Mouse (Mus musculus) embryonic facial prominence, embryonic 11.5 days (tissue): ENCODE data around the gene Pvalb. TPM values are rescaled to one million over a fixed set of nuclear protein-coding genes. Genes with fewer than 3 reads are reported as not detected.
A peak's percentile ranks its signal among the peaks of the same experiment; 100 is the strongest.

ENCODE experiments used
- ATAC-seq: fragments of 200-750 bp; cut with Nextera tagmentation; replicated peaks from 2 replicates; pipeline ENCODE4 v1.8.0; 2017; ENCODE audit warnings: low read depth; ENCODE audit not compliant: insufficient number of reproducible peaks, low FRiP score, low TSS enrichment
- DNase-seq: peaks from one replicate; pipeline ENCODE4 v3.0.0-alpha.2; 2015; ENCODE audit warnings: low spot score
- H3K27ac ChIP-seq: fragments of 300-500 bp; sonication (generic); replicated peaks from 2 replicates; pipeline ENCODE4 v1.5.1; 2014; ENCODE audit warnings: mild to moderate bottlenecking, low read depth, low read length, control low read depth
- H3K27me3 ChIP-seq: fragments of 300-500 bp; sonication (generic); 2 replicates; pipeline ENCODE4 v1.6.1; 2014; ENCODE audit warnings: mild to moderate bottlenecking, low read length, moderate library complexity, mixed read lengths; ENCODE audit not compliant: control insufficient read depth, insufficient read depth
- H3K36me3 ChIP-seq: fragments of 300-500 bp; sonication (generic); replicated peaks from 2 replicates; pipeline ENCODE4 v1.6.1; 2014; ENCODE audit warnings: low read depth, mild to moderate bottlenecking, low read length, moderate library complexity, mixed read lengths; ENCODE audit not compliant: control insufficient read depth, insufficient read depth
- H3K4me1 ChIP-seq: fragments of 300-500 bp; sonication (generic); 2 replicates; pipeline ENCODE4 v1.6.1; 2014; ENCODE audit warnings: low read length, mixed read lengths; ENCODE audit not compliant: control insufficient read depth, insufficient read depth
- H3K4me2 ChIP-seq: fragments of 300-500 bp; sonication (generic); 2 replicates; pipeline ENCODE4 v1.6.1; 2014; ENCODE audit warnings: low read depth, mild to moderate bottlenecking, control low read depth, low read length, moderate library complexity
- H3K4me3 ChIP-seq: fragments of 300-500 bp; sonication (generic); 2 replicates; pipeline ENCODE4 v1.5.1; 2014; ENCODE audit warnings: low read depth, low read length, control low read depth
- H3K9ac ChIP-seq: fragments of 300-500 bp; sonication (generic); replicated peaks from 2 replicates; pipeline ENCODE4 v1.6.1; 2014; ENCODE audit warnings: mild to moderate bottlenecking, control low read depth, low read length
- H3K9me3 ChIP-seq: fragments of 300-500 bp; sonication (generic); replicated peaks from 2 replicates; pipeline ENCODE4 v1.6.1; 2016; ENCODE audit warnings: mild to moderate bottlenecking, low read length, inconsistent platforms, mixed read lengths; ENCODE audit not compliant: control insufficient read depth
- WGBS: fragments of 180-500 bp; shearing (Covaris S2); extraction: QIAGEN DNeasy Blood & Tissue Kit; methylation state at CpG from one replicate; pipeline ENCODE4 v1.1.7; 2014; 5-methylcytosine and 5-hydroxymethylcytosine counted together
- polyA plus RNA-seq: library from polyadenylated mRNA; unstranded; fragments of >200 nt; fragmentation: Nextera tagmentation; extraction: Ambion mirVana; gene quantifications from 2 replicates; pipeline ENCODE4 v1.2.1, GENCODE M21; 2014

The Pvalb gene
- 0.22 TPM in 1 of 2 replicates, not detected in the other for polyA plus RNA-seq

DNA sequence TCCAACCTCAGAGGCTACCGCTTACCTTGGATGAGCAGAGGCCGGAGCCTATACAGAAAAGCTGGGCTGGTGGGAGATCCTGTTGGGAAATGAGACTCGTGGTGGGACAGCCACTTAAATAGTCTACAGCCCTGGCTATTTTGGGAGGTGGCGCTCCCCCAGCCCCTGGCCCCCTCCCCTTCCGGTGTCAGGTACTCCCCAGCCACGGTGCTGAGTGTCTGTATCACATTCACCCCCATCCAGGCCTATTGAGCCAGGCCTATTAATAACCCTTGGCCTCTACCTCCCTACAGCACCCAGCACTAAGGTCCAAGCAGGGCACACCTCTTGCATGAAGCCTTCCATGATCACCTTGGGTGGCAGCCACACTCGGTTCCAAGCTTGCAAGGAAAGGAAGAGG lies at the start of gene Pvalb:
Gene Pvalb, minus strand, starts transcription at position 89 of the 400 bp plus-strand sequence.
- H3K4me1 ChIP-seq, result no peaks in the 10 kb centered on the region; the same call in 1 of the 2 replicates
- no peak within 1 kb of the TSS for H3K9ac ChIP-seq
- H3K9me3 ChIP-seq, result no peaks in the 10 kb centered on the region
- 87% methylated on average over 7 of the region's 7 CpGs for WGBS
- no peak within 1 kb of the TSS for H3K4me2 ChIP-seq
- H3K27ac ChIP-seq, result no peak within 1 kb of the TSS
- H3K27me3 ChIP-seq, result peaks cover 17% of the 10 kb centered on the region
- H3K36me3 ChIP-seq, result no peaks in the 10 kb centered on the region
- no peak for DNase-seq
- no peak for ATAC-seq
- H3K4me3 ChIP-seq, result no peak within 1 kb of the TSS

- H3K4me2 ChIP-seq, result no peak overlapping the region
- no peak overlapping the region for H3K27ac ChIP-seq
- no peaks in the 10 kb centered on the region for H3K4me1 ChIP-seq
- H3K9me3 ChIP-seq, result no peaks in the 10 kb centered on the region
- peak; percentile 67 for DNase-seq
- H3K27me3 ChIP-seq, result no peaks in the 10 kb centered on the region
- 17% methylated on average over 20 of the region's 20 CpGs for WGBS
- no peaks in the 10 kb centered on the region for H3K36me3 ChIP-seq
- H3K4me3 ChIP-seq, result no peak overlapping the region
- no peak overlapping the region for H3K9ac ChIP-seq
- ATAC-seq, result no peak
These were observed 48.6 kb upstream of the Pvalb start for GRCm38 (mm10) chr15:78254751-78255150.

- no peaks in the 10 kb centered on the region for H3K36me3 ChIP-seq
- no peaks in the 10 kb centered on the region for H3K4me1 ChIP-seq
- no peak overlapping the region for H3K9ac ChIP-seq
- no peak overlapping the region for H3K27ac ChIP-seq
- DNase-seq, result no peak
- H3K4me3 ChIP-seq, result no peak overlapping the region
- ATAC-seq, result no peak
- no peak overlapping the region for H3K4me2 ChIP-seq
- WGBS, result 72% methylated on average over 3 of the region's 3 CpGs
- H3K27me3 ChIP-seq, result no peaks in the 10 kb centered on the region
- H3K9me3 ChIP-seq, result no peaks in the 10 kb centered on the region
These were observed 42.2 kb upstream of the Pvalb start for GRCm38 (mm10) chr15:78248410-78248809.

- Histone ChIP-seq H3K36me3 (no peaks in the 10 kb centered on the region), H3K4me2 (no peak overlapping the region), H3K27me3 (no peaks in the 10 kb centered on the region), H3K27ac (no peak overlapping the region), H3K4me1 (no peaks in the 10 kb centered on the region), H3K4me3 (no peak overlapping the region), H3K9ac (no peak overlapping the region), H3K9me3 (no peaks in the 10 kb centered on the region)
- ATAC-seq, result no peak
- no peak for DNase-seq
- 76% methylated on average over 2 of the region's 2 CpGs for whole genome bisulfite sequencing
These were observed 41.5 kb upstream of the Pvalb start for GRCm38 (mm10) chr15:78247659-78248058.

- Histone ChIP-seq H3K27ac (no peak overlapping the region), H3K4me2 (no peak overlapping the region), H3K36me3 (no peaks in the 10 kb centered on the region), H3K9ac (no peak overlapping the region), H3K4me3 (no peak overlapping the region), H3K27me3 (no peaks in the 10 kb centered on the region), H3K9me3 (no peaks in the 10 kb centered on the region), H3K4me1 (no peaks in the 10 kb centered on the region)
- DNase-seq, result no peak
- WGBS, result 76% methylated on average over 18 of the region's 18 CpGs
- no peak for ATAC-seq
These were observed 40.2 kb upstream of the Pvalb start for GRCm38 (mm10) chr15:78246143-78247116.

DNA sequence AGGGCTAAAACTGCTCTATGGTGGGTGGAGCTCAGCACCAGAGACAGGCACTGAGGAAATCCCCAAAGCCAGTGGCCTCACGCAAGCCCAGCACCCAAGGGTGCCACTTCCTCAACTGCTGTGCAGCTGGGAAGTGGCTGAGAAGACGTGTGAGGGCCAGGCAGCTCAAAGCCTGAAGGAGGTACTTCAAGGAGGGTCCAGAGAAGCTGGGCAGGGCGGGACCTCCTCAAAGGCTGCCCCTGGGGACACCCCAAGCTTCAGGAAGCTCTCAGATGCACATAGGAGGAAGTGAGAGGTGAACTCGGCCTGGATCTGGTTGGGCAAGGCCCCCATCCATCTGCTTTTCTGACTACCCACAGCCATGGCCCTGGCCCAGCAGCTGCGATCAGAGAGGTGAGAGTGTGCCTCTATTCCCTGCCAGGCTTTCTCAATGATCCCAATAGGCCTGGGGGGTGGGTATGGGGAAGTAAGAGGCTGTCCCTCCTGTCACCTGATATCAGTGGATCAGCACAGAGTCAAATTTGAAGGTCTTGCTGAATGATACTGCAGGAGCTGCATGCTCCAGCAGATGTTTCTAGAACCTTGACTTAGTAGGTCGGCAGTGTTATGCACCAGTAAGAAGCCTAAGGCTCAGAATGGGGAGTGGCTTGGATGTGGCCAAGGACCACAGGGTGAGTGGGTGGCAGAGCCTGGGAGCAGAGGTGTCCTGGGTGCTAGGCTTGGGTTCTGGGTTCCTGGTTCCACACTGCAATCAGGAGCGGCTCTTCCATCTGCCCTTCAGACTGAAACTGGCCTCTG lies 38.7 kb upstream of the Pvalb start, which contains the start of gene Ncf4:
Gene Ncf4, plus strand, starts transcription at position 107 of the 798 bp plus-strand sequence.
- Histone ChIP-seq H3K9ac (no peak within 1 kb of the TSS), H3K36me3 (no peaks in the 10 kb centered on the region), H3K9me3 (no peaks in the 10 kb centered on the region), H3K4me2 (no peak within 1 kb of the TSS), H3K27ac (no peak within 1 kb of the TSS), H3K27me3 (no peaks in the 10 kb centered on the region), H3K4me3 (no peak within 1 kb of the TSS), H3K4me1 (no peaks in the 10 kb centered on the region)
- ATAC-seq (no peak), DNase-seq (no peak)
- 69% methylated on average over 7 of the region's 7 CpGs for WGBS

GRCm38 (mm10) chr15:78243774-78244173 lies 37.6 kb upstream of the Pvalb start:
- Histone ChIP-seq H3K4me1 (no peaks in the 10 kb centered on the region), H3K9ac (no peak overlapping the region), H3K9me3 (no peaks in the 10 kb centered on the region), H3K4me2 (no peak overlapping the region), H3K4me3 (no peak overlapping the region), H3K27me3 (no peaks in the 10 kb centered on the region), H3K27ac (no peak overlapping the region), H3K36me3 (no peaks in the 10 kb centered on the region)
- 79% methylated on average over 6 of the region's 6 CpGs for WGBS
- DNase-seq (no peak), ATAC-seq (no peak)
